Mouse (Mus musculus): ENCODE results near the gene Sec24d.

The Sec24d gene

DNA sequence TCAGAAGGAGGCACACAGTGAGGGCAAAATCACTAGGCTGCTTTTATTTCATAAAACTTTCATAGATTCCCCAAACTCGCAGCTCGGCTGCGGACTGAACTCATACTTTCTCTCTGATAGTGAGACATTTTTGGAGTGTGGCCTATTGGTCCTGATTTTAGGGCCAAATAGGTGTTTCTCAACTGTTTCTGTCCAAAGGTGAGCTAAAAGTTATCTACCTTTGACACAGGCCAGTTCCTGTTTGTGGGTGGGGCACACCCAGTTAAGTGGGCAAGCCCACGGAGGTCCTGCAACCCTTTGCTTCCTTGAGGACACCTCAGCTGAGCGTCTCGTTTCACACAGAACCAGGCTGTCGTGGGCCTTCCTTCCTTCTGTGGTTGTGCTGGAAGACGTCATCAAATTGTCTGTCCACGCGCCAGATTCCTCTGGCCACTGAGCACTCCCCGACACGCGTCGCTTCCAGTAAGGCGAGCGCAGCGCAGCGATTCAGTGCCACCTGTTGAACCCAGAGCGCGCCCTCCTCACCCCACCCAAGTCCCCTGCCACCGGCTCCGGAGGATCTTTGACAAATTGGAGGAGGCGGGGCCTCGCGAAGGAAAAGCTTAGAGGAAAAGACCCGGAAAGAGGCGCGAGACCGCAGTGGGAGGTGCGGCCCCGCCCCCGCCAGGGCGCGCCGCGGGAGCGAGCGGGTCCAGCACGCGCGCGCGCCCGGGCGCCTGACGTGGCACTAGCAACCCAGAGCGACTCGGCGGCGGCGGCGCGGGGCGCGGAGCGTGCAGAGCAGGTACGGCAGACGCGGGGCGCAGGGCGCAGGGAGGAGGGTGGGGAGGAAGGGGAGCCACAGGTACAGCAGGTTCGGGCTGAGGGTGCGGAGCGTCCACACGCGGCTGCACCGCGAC, at the start of gene Sec24d:
Gene Sec24d, plus strand, starts transcription at position 703 of the 899 bp plus-strand sequence.
- DNase-seq: peak; percentile 74 to 81

DNA sequence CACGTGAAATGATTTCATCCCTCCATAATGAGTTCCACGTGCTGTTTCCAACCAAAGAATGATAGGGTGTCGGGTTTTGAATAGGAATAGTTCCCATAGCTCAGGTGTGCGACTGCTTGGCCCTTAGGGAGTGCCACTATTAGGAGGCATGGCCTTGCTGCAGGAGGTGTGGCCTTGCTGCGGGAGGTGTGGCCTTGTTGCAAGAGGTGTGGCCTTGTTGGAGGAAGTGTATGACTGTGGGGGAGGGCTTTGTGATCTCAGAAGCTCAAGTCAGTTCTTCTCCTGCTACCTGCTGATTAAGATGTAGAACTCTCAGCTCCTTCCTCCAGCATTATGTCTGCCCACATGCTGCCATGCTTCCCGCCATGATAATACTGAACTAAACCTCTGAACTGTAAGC, 48.6 kb upstream of the Sec24d start:
- DNase-seq: no peak

DNA sequence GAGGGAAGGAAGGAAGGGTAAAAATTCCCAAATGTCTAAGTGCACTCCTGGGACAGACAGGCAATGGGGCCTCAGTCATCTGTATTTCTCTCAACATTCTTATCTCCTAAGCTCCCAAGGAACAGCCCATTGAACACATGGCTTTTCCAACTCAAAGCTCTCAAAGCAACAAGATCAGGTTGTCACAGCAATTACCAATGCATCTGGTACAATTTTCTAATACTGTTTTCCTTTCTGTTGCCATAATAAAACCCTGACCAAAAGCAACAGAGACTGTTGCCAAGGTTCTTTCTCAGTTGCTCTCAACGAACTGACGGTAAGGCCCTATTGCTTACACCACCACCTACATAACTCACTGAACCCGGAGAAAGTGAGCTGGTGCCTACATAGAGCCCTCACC, 40.0 kb upstream of the Sec24d start:
- DNase-seq: no peak

DNA sequence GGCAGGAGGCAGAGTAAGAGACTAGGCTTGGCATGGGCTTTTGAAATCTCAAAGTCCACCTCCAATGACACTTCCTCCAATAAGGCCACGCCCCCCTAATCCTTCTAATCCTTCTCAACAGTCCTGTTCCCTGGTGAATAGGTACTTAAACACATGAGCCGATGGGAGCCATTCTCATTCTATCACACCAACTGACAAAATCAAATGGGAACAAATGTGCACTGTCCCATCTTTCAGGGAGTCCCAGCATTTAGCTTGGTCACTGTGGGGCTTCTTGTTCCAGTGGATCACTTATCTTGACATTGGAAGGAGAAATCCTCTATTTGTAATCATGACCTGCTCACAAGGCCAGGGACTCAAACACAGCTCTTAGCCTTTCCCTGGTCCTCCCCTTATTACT, 35.6 kb upstream of the Sec24d start:
- DNase-seq: no peak

- DNase-seq: peak in 1 of 2 experiments; percentile 16
Measured at GRCm38 (mm10) chr3:123234191-123234836, 32.9 kb upstream of the Sec24d start.

- no peak for DNase-seq
Measured at GRCm38 (mm10) chr3:123235495-123235894, 31.8 kb upstream of the Sec24d start.

DNA sequence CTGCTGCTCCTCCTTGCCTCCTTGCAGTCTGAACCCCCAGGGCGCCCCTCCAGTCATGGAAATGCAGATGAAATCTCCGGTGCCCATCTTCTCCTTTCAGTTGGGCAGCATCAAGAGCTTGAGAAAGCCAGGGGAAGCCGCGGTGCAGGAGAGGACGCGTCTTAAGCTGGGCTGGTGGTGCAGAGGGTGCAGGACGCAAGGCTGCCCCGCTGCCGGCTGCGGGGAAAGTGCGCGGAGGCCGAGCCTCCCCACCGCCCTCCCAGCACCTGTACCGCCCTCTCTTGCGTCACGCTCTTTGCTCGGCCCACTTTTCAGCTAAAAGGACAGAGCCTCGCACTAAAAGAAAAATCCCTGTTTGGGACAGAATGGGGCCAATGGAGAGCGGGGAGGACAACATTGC, 31.3 kb upstream of the Sec24d start, which contains the start of gene Synpo2:
Gene Synpo2, minus strand, starts transcription at position 229 of the 400 bp plus-strand sequence.
- peak; percentile 42 to 45 for DNase-seq

DNA sequence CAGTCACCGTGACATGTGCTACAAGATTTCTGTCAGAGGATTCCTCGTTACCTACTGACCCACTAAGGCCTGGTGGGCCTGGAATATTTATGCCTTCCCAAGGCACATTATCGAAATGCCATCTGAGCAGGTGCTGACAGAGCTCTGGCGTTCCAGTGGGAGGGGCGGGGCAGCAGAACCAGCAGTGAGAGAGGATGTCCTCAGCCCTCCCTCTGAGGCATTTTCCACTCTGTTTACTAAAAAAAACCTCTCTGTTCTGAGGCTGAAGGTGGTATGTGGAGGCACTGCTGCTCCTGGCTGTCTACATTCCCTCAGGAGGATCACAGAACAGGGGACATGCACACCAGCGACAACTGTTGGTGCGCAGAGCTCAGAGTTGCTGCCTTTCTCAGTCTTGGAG, 30.2 kb upstream of the Sec24d start:
- DNase-seq: no peak

DNA sequence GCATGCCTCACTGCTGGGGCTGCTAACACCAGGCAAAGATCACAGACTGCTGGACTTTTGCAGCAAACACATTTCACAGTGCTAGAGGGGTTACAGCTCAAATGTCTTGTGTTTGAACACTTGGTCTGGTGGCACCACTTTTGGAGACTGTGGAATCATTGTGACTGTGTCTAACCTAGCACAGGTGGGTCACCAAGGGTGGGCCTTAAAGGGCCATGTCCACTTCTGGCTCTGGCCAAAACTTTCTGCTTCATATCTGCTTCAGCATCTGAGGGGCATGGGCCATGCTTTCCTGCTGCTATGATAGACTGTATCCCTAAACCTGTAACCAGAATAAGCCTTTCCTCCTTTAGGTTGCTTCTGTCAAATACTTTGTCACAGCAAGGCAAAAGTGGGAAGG, 29.8 kb upstream of the Sec24d start:
- DNase-seq: no peak

GRCm38 (mm10) chr3:123244376-123244775, 22.9 kb upstream of the Sec24d start:
- peak; percentile 6 to 10 for DNase-seq

DNA sequence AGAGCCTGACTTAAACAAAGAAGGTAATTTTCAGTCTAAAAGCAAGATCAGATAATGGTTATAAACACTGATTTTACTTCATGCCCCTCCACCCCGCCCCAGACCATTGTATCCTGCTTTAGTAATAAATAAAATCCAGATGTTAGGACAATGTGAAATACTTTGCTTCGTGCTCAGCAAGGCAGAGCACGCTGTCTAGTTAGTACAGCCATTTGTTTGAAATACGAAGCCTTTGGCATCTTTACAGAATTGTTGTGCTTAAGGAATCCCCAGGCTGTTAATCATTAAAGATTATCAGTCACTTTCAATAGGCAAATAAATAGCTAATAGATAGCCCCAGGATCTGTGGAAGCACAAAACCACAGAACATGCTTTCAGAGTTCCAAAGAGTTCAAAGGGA, 21.6 kb upstream of the Sec24d start:
- no peak for DNase-seq

DNA sequence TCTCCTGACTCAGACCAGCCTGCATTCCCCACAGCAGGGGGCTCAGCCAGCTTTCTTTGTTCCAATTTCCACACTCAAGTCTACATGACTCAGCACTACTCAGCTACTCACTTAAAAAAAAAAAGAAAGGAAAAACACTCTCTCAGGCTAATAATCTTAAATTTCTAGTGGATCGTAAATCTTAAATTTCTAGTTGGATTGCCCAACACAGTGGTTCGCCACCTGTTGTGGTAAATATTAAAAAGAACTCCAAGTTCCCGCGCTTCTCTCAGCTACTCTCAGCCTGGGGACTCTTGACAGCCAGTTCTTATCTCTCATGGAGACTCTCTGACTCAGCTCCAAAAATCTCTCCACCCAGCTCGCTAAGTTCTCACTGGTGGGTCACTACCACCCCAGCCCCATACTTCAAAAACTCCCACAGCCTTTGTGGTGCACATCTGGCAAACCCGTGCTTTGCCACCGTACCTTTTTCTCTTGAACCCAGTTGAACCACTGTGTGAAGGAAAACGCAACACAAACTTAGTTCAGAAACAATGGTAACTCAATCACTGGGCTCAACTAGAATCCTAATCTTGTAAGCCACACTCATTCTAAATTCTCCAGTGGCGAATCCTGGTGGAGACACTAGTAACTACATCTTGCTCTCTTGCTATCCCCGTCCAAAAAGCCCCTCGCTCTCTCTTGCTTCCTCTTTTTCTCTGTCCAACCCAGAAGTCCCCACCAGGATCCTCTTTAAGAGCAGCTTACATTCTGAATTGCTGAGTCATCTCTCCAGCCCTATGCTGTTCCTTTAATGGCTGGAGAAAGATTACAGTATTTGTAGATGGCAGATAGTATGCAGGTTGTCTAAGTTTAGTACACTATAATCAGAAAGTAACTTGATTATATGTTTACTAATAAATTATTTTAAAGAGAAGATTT, 10.8 kb upstream of the Sec24d start:
- no peak for DNase-seq

DNA sequence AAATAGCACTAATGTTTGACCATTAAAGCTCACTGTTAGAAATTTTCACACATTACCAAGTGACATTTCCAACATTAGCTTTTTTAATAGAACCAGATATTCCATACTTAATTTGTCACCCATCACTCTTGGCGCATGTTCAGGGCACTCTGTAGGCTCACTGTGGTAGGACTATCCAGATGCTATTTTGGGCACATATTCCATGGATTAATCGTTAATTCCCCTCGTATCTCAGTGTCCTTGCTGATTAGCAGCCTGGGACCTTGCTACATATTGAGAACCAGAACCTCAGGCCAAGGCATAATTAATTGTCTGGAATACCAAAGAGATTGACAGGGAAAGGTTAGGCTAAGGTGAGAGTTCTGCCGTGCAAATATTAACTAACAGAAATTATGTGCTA, 8.5 kb upstream of the Sec24d start:
- DNase-seq: no peak

- no peak for DNase-seq
Measured at GRCm38 (mm10) chr3:123264706-123265105, 2.5 kb upstream of the Sec24d start.

- peak; percentile 25 to 46 for DNase-seq
Measured at GRCm38 (mm10) chr3:123267741-123268201, 516 bp downstream of the Sec24d start.

GRCm38 (mm10) chr3:123282866-123283615, 15.8 kb downstream of the Sec24d start:
- no peak for DNase-seq

DNA sequence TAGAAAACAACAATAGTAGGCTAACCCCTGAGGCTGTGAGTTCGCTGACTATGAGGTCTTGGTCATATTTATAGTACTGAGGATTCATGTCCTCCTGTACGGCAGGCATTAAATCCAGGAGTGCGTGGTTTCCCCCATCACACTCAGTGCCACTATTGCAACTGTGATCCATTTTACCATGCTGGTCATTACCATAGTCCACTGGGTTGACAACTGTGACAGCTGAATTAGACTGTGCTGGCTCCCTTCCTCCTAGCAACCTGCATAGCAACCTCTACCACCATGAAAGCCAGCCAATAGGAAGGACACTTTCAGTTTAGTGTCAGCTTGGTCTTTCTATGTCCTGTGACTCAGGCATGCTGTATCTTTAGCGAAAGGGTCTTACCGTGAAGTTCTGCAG, 17.0 kb downstream of the Sec24d start:
- no peak for DNase-seq

- DNase-seq: no peak
Measured at GRCm38 (mm10) chr3:123285649-123286048, 18.4 kb downstream of the Sec24d start.

- DNase-seq: no peak
Measured at GRCm38 (mm10) chr3:123288856-123289570, 21.8 kb downstream of the Sec24d start.

GRCm38 (mm10) chr3:123291670-123292069, 24.4 kb downstream of the Sec24d start:
- DNase-seq: no peak

- no peak for DNase-seq
Measured at GRCm38 (mm10) chr3:123296654-123297053, 29.4 kb downstream of the Sec24d start.
